Mouse (Mus musculus): ENCODE results near the gene Manbal. TPM values are rescaled to one million over a fixed set of nuclear protein-coding genes. Genes with fewer than 3 reads are reported as not detected.

The Manbal gene
- polyA plus RNA-seq, 1 experiment: 68.0 TPM

- no peak for TF ChIP-seq POLR2A (IDR thresholded peaks at IDR 0.05; ENCODE audit: control insufficient read depth, extremely low read depth, insufficient read depth, low read length, poor library complexity)
- no peak for TF ChIP-seq CTCF (IDR thresholded peaks at IDR 0.05; ENCODE audit: borderline replicate concordance, control insufficient read depth, extremely low read depth, insufficient read depth, low read length, poor library complexity)
- DNase-seq: no peak
- H3K27me3 ChIP-seq (ENCODE audit: control insufficient read depth, insufficient read depth, low read length): no peaks in the 10 kb centered on the region
- H3K4me1 ChIP-seq (replicated peaks; ENCODE audit: control insufficient read depth, insufficient read depth, low read length): peaks cover 22% of the 10 kb centered on the region
- no peak overlapping the region for H3K27ac ChIP-seq (ENCODE audit: control insufficient read depth, insufficient read depth, low read length)
- 0 out of 2 replicates have a peak, but pooled peaks cover 3% of the 10 kb centered on the region for H3K36me3 ChIP-seq (ENCODE audit: control insufficient read depth, insufficient read depth, low read length)
- H3K4me3 ChIP-seq (ENCODE audit: control insufficient read depth, insufficient read depth, low read length): no peak overlapping the region
- 98% methylated on average over 4 of the region's 4 CpGs for WGBS
Observed at GRCm38 (mm10) chr2:157393549-157393948, 26.2 kb downstream of the Manbal start.

DNA sequence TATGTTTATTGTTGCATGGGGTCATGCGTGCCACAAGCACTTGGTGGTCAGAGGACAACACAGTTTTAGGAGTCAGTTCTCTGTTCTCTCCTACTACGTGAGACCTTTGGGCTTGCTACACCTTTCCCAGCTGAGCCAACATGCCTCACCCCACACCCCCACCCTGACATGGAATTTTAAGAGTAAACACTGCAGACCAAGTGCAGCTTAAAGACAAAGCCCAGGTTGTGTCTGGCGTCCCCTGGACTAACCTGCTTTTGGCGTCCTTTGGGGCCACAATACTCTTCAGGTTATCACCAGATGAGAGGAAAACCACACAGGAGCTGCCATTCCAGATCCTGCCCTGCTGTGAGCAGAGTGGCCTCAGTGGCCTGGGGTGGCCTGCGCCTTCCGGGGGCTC is 27.5 kb downstream of the Manbal start:
- Histone ChIP-seq H3K36me3 (ENCODE audit: control insufficient read depth, insufficient read depth, low read length) (0 out of 2 replicates have a peak, but pooled peaks cover 3% of the 10 kb centered on the region), H3K4me1 (replicated peaks; ENCODE audit: control insufficient read depth, insufficient read depth, low read length) (peaks cover 22% of the 10 kb centered on the region), H3K27me3 (ENCODE audit: control insufficient read depth, insufficient read depth, low read length) (no peaks in the 10 kb centered on the region), H3K27ac (ENCODE audit: control insufficient read depth, insufficient read depth, low read length) (no peak overlapping the region), H3K4me3 (ENCODE audit: control insufficient read depth, insufficient read depth, low read length) (no peak overlapping the region)
- TF ChIP-seq POLR2A (IDR thresholded peaks at IDR 0.05; ENCODE audit: control insufficient read depth, extremely low read depth, insufficient read depth, low read length, poor library complexity): no peak
- TF ChIP-seq CTCF (IDR thresholded peaks at IDR 0.05; ENCODE audit: borderline replicate concordance, control insufficient read depth, extremely low read depth, insufficient read depth, low read length, poor library complexity): no peak
- DNase-seq: no peak
- 80% methylated on average over 6 of the region's 6 CpGs for WGBS

DNA sequence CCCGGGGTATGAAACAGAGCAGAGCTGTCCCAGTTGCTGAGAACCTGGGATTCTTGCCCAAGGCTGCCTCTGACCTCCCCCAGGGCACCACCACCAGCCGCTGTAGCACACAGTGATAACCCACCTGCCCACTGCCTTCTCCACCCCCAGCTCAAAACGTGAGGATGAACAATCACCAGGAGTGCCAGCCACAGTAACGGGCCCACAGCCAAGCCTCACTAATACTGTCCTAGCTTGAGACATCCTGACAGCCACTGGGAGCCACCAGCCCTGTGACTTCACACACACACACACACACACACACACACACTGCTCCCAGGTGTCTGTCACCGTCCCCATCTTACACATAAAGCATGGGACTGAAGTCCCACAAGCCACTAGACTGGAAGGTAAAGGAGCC is 28.0 kb downstream of the Manbal start:
- TF ChIP-seq CTCF (IDR thresholded peaks at IDR 0.05; ENCODE audit: borderline replicate concordance, control insufficient read depth, extremely low read depth, insufficient read depth, low read length, poor library complexity): no peak
- no peak for TF ChIP-seq POLR2A (IDR thresholded peaks at IDR 0.05; ENCODE audit: control insufficient read depth, extremely low read depth, insufficient read depth, low read length, poor library complexity)
- DNase-seq: no peak
- Histone ChIP-seq H3K27me3 (ENCODE audit: control insufficient read depth, insufficient read depth, low read length) (no peaks in the 10 kb centered on the region), H3K36me3 (ENCODE audit: control insufficient read depth, insufficient read depth, low read length) (0 out of 2 replicates have a peak, but pooled peaks cover 3% of the 10 kb centered on the region), H3K4me1 (replicated peaks; ENCODE audit: control insufficient read depth, insufficient read depth, low read length) (peaks cover 22% of the 10 kb centered on the region), H3K4me3 (ENCODE audit: control insufficient read depth, insufficient read depth, low read length) (peak overlapping the region; percentile 6), H3K27ac (ENCODE audit: control insufficient read depth, insufficient read depth, low read length) (peak overlapping the region; percentile 43; the same call in 1 of the 2 replicates)
- WGBS: 42% methylated on average over 5 of the region's 5 CpGs

GRCm38 (mm10) chr2:157395960-157396359 is 28.6 kb downstream of the Manbal start:
- Histone ChIP-seq H3K4me1 (replicated peaks; ENCODE audit: control insufficient read depth, insufficient read depth, low read length) (peaks cover 22% of the 10 kb centered on the region), H3K4me3 (ENCODE audit: control insufficient read depth, insufficient read depth, low read length) (peak overlapping the region; percentile 6), H3K27me3 (ENCODE audit: control insufficient read depth, insufficient read depth, low read length) (no peaks in the 10 kb centered on the region), H3K27ac (ENCODE audit: control insufficient read depth, insufficient read depth, low read length) (peak overlapping the region; percentile 43; the same call in 1 of the 2 replicates), H3K36me3 (ENCODE audit: control insufficient read depth, insufficient read depth, low read length) (0 out of 2 replicates have a peak, but pooled peaks cover 3% of the 10 kb centered on the region)
- TF ChIP-seq CTCF (IDR thresholded peaks at IDR 0.05; ENCODE audit: borderline replicate concordance, control insufficient read depth, extremely low read depth, insufficient read depth, low read length, poor library complexity) (no peak), POLR2A (IDR thresholded peaks at IDR 0.05; ENCODE audit: control insufficient read depth, extremely low read depth, insufficient read depth, low read length, poor library complexity) (0 out of 2 replicates have a peak, but pooled peaks have one; percentile 8)
- 10% methylated on average over 13 of the region's 13 CpGs for WGBS
- DNase-seq: peak; percentile 34

DNA sequence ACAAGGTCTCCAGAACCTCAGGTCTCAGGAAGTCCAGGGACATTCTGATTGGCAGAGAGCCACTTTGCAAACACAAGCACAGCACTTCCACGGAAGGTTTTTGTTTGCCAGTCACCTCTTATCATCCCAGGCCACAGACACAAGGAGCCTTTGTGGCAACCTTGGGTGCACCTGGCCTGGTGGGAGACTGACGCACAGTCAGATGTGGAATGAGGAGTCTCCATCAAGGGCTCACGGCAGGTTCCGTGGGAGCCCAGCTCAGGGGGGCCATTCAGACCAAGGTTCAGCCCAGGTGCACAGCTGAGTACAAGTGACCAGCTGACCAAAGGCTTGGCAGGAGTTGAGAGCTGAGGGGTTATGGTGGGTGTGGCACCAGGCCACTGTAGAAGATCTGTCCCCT is 30.0 kb downstream of the Manbal start:
- H3K36me3 ChIP-seq (ENCODE audit: control insufficient read depth, insufficient read depth, low read length): 0 out of 2 replicates have a peak, but pooled peaks cover 3% of the 10 kb centered on the region

GRCm38 (mm10) chr2:157398539-157398938 is 31.1 kb downstream of the Manbal start:
- Histone ChIP-seq H3K27ac (ENCODE audit: control insufficient read depth, insufficient read depth, low read length) (no peak overlapping the region), H3K36me3 (ENCODE audit: control insufficient read depth, insufficient read depth, low read length) (0 out of 2 replicates have a peak, but pooled peaks cover 3% of the 10 kb centered on the region), H3K4me1 (replicated peaks; ENCODE audit: control insufficient read depth, insufficient read depth, low read length) (peaks cover 24% of the 10 kb centered on the region), H3K4me3 (ENCODE audit: control insufficient read depth, insufficient read depth, low read length) (no peak overlapping the region), H3K27me3 (ENCODE audit: control insufficient read depth, insufficient read depth, low read length) (no peaks in the 10 kb centered on the region)
- no peak for TF ChIP-seq POLR2A (IDR thresholded peaks at IDR 0.05; ENCODE audit: control insufficient read depth, extremely low read depth, insufficient read depth, low read length, poor library complexity)
- no peak for TF ChIP-seq CTCF (IDR thresholded peaks at IDR 0.05; ENCODE audit: borderline replicate concordance, control insufficient read depth, extremely low read depth, insufficient read depth, low read length, poor library complexity)
- no peak for DNase-seq
- 100% methylated on average over 4 of the region's 4 CpGs for WGBS

More for the DNA sequence above, 30.0 kb downstream of the Manbal start:
- H3K4me1 ChIP-seq (replicated peaks; ENCODE audit: control insufficient read depth, insufficient read depth, low read length): peaks cover 24% of the 10 kb centered on the region
- 56% methylated on average over 4 of the region's 4 CpGs for WGBS
- H3K27ac ChIP-seq (ENCODE audit: control insufficient read depth, insufficient read depth, low read length): no peak overlapping the region
- no peaks in the 10 kb centered on the region for H3K27me3 ChIP-seq (ENCODE audit: control insufficient read depth, insufficient read depth, low read length)
- TF ChIP-seq CTCF (IDR thresholded peaks at IDR 0.05; ENCODE audit: borderline replicate concordance, control insufficient read depth, extremely low read depth, insufficient read depth, low read length, poor library complexity): no peak
- TF ChIP-seq POLR2A (IDR thresholded peaks at IDR 0.05; ENCODE audit: control insufficient read depth, extremely low read depth, insufficient read depth, low read length, poor library complexity): no peak
- H3K4me3 ChIP-seq (ENCODE audit: control insufficient read depth, insufficient read depth, low read length): no peak overlapping the region
- no peak for DNase-seq

Measured in thymus, adult 2 months (tissue).